Mouse (Mus musculus) left cerebral cortex, postnatal 14 days (tissue): ENCODE measurements around the gene Scgb3a1. TPM values are rescaled to one million over a fixed set of nuclear protein-coding genes. Genes with fewer than 3 reads are reported as not detected.

Source experiments
- DNase-seq, 2 experiments: peaks; one replicate each; pipeline ENCODE4 v3.0.0; 2021 to 2022; ENCODE audit warnings: low spot score in 2 of 2, mixed read lengths in 1 of 2
- intact Hi-C: fragments of 180-260 bp; cut with DNase I; formaldehyde crosslinking; loops from one replicate; pipeline ENCODE4 v1.15.1; 2025
- total RNA-seq, 2 experiments: library from RNA; stranded (reverse); gene quantifications; 2 replicates each; pipeline ENCODE4 v1.2.3; 2021

Scgb3a1 gene
- total RNA-seq, 2 experiments from 2014 or later: not detected

GRCm38 (mm10) chr11:49711981-49712554 lies 48.7 kb downstream of the Scgb3a1 start:
- intact Hi-C loops: loop anchor here (5.0 kb wide), 1 partner anchor 60 kb away; no protein-coding TSS in a partner anchor
- peak in 1 of 2 experiments; percentile 9 for DNase-seq

GRCm38 (mm10) chr11:49712555-49713335 lies 49.3 kb downstream of the Scgb3a1 start, which contains the start of gene Cnot6:
Cnot6 (minus strand) TSS chr11:49712723.
- peak; percentile 98 to 99 for DNase-seq
- intact Hi-C loops: loop anchor here (5.0 kb wide), 1 partner anchor 60 kb away; no protein-coding TSS in a partner anchor

- no peak for DNase-seq
- intact Hi-C loops: loop anchor here (5.0 kb wide), 1 partner anchor 61 kb away; no protein-coding TSS in a partner anchor
Observed at GRCm38 (mm10) chr11:49713336-49714334, 50.2 kb downstream of the Scgb3a1 start.

Other genes with a start within 250 kb of the Scgb3a1 start
- gene Olfr1389, start 240.5 kb upstream of the Scgb3a1 start, total RNA-seq: not detected
- under 1 TPM; 0.17 to 0.53 TPM for gene Olfr1388, start 227.0 kb upstream of the Scgb3a1 start, total RNA-seq
- gene Olfr1387, start 208.3 kb upstream of the Scgb3a1 start, total RNA-seq: not detected
- not detected for gene Olfr1386, start 198.6 kb upstream of the Scgb3a1 start, total RNA-seq
- under 1 TPM in 1 of 2 experiments, not detected in 1; 0.13 TPM for gene Olfr1385, start 174.5 kb upstream of the Scgb3a1 start, total RNA-seq
- under 1 TPM; 0.34 to 0.35 TPM for gene Olfr1384, start 156.9 kb upstream of the Scgb3a1 start, total RNA-seq
- under 1 TPM in 1 of 2 experiments, not detected in 1; 0.53 TPM for gene Olfr1383, start 144.0 kb upstream of the Scgb3a1 start, total RNA-seq
- gene Olfr1382, start 135.4 kb upstream of the Scgb3a1 start, total RNA-seq: not detected
- gene Olfr1381, start 120.2 kb upstream of the Scgb3a1 start, total RNA-seq: not detected
- gene Olfr1380, start 106.7 kb upstream of the Scgb3a1 start, total RNA-seq: not detected
- gene Flt4, start 54.3 kb upstream of the Scgb3a1 start, total RNA-seq: 1 to 10 TPM; 3.2 to 3.6 TPM
- 10 to 100 TPM; 42.6 to 45.2 TPM for gene Cnot6, start 49.1 kb downstream of the Scgb3a1 start, total RNA-seq
- gene Gfpt2, start 130.6 kb downstream of the Scgb3a1 start, total RNA-seq: 1 to 10 TPM; 7.9 to 9.3 TPM
- 100 to 1,000 TPM; 205 to 219 TPM for gene Mapk9, start 183.1 kb downstream of the Scgb3a1 start, total RNA-seq
- 10 to 100 TPM; 27.0 to 32.1 TPM for gene Rasgef1c, start 238.2 kb downstream of the Scgb3a1 start, total RNA-seq